Mouse (Mus musculus) CH12.LX (cell line): ENCODE data around the gene Pygm. TPM values are rescaled to one million over a fixed set of nuclear protein-coding genes. Genes with fewer than 3 reads are reported as not detected.

ENCODE experiments used
- DNase-seq: peaks from one replicate; pipeline ENCODE4 v3.0.0-alpha.2; 2013; ENCODE audit errors: extremely low read depth
- H3K27ac ChIP-seq: 2 replicates; pipeline ENCODE4 v1.5.1; 2012; ENCODE audit warnings: low read depth, mild to moderate bottlenecking, control low read depth, moderate library complexity; ENCODE audit not compliant: insufficient read depth
- H3K27me3 ChIP-seq: replicated peaks from 2 replicates; pipeline ENCODE3; 2012; ENCODE audit warnings: inconsistent platforms
- H3K36me3 ChIP-seq, 2 experiments: replicated peaks in 1 of 2; 2 replicates each; pipeline versions ENCODE3 to v1.6.1; 2012; ENCODE audit warnings: inconsistent platforms in 1 of 2, low read length in 1 of 2, mild to moderate bottlenecking in 1 of 2, mixed read lengths in 1 of 2, moderate library complexity in 1 of 2; ENCODE audit not compliant: control insufficient read depth in 1 of 2, insufficient read depth in 1 of 2
- H3K4me1 ChIP-seq, 2 experiments: 2 replicates each; pipeline ENCODE4 v1.6.1; 2012; ENCODE audit warnings: inconsistent platforms in 1 of 2, moderate library complexity in 1 of 2; ENCODE audit not compliant: insufficient read depth in 2 of 2, control insufficient read depth in 1 of 2
- H3K4me2 ChIP-seq: 2 replicates; pipeline ENCODE4 v1.6.1; 2012; ENCODE audit warnings: low read depth, mild to moderate bottlenecking, control low read depth; ENCODE audit not compliant: poor library complexity, insufficient read depth, severe bottlenecking
- H3K4me3 ChIP-seq, 3 experiments: fragments of 150-350 bp in 1 of 3; sonication (generic) in 1 of 3; replicated peaks in 1 of 3; 2 replicates each; pipeline versions ENCODE3 to v1.5.1; 2011 to 2012; ENCODE audit warnings: low read depth in 2 of 3, low read length in 2 of 3, mild to moderate bottlenecking in 2 of 3, moderate library complexity in 2 of 3, control low read depth in 1 of 3, improper control_type of control experiment in 1 of 3, inconsistent platforms in 1 of 3, mixed read lengths in 1 of 3; ENCODE audit not compliant: poor library complexity in 1 of 3
- H3K79me2 ChIP-seq: replicated peaks from 2 replicates; pipeline ENCODE4 v1.6.1; 2012; ENCODE audit warnings: mild to moderate bottlenecking, moderate library complexity; ENCODE audit not compliant: control insufficient read depth, poor library complexity, insufficient read depth, severe bottlenecking; ENCODE audit errors: extremely low read depth
- H3K9ac ChIP-seq: 2 replicates; pipeline ENCODE4 v1.6.1; 2012; ENCODE audit warnings: low read depth, mild to moderate bottlenecking, control low read depth, moderate library complexity; ENCODE audit not compliant: insufficient read depth
- H3K9me3 ChIP-seq: replicated peaks from 2 replicates; pipeline ENCODE3; 2012; ENCODE audit warnings: low read length, inconsistent platforms, mixed read lengths
- BHLHE40 ChIP-seq: IDR thresholded peaks from 2 replicates; pipeline ENCODE4 v1.6.1; 2011; ENCODE audit warnings: mild to moderate bottlenecking, low read depth, low read length, improper control_type of control experiment
- CHD1 ChIP-seq: IDR thresholded peaks from 2 replicates; pipeline ENCODE4 v1.6.1; 2012; ENCODE audit warnings: low read depth, low read length, improper control_type of control experiment, inconsistent platforms
- CHD2 ChIP-seq: IDR thresholded peaks from 2 replicates; pipeline ENCODE4 v1.6.1; 2011; ENCODE audit warnings: low read length, improper control_type of control experiment
- CTCF ChIP-seq, 2 experiments: IDR thresholded peaks in 1 of 2; conservative IDR thresholded peaks in 1 of 2; 2 replicates each; pipeline ENCODE4 v1.5.1; 2011 to 2012; ENCODE audit warnings: low read depth in 2 of 2, low read length in 2 of 2, improper control_type of control experiment in 1 of 2, inconsistent platforms in 1 of 2, mild to moderate bottlenecking in 1 of 2, moderate library complexity in 1 of 2
- E2F4 ChIP-seq: IDR thresholded peaks from 2 replicates; pipeline ENCODE4 v1.6.1; 2011; ENCODE audit warnings: low read depth, low read length, improper control_type of control experiment; ENCODE audit not compliant: insufficient replicate concordance
- ELF1 ChIP-seq: IDR thresholded peaks from 2 replicates; pipeline ENCODE4 v1.6.1; 2014; ENCODE audit warnings: low read depth, mild to moderate bottlenecking, inconsistent platforms, low read length, improper control_type of control experiment
- ETS1 ChIP-seq: conservative IDR thresholded peaks from 2 replicates; pipeline ENCODE4 v1.6.1; 2012; ENCODE audit warnings: low read depth, mild to moderate bottlenecking, inconsistent platforms, low read length, improper control_type of control experiment, moderate library complexity
- GABPA ChIP-seq: IDR thresholded peaks from 2 replicates; pipeline ENCODE4 v1.6.1; 2012; ENCODE audit warnings: low read depth, low read length, improper control_type of control experiment, inconsistent platforms; ENCODE audit not compliant: insufficient replicate concordance
- HCFC1 ChIP-seq: IDR thresholded peaks from 2 replicates; pipeline ENCODE4 v1.6.1; 2012; ENCODE audit warnings: low read depth, mild to moderate bottlenecking, inconsistent platforms, low read length, improper control_type of control experiment
- IRF4 ChIP-seq: IDR thresholded peaks from 2 replicates; pipeline ENCODE4 v1.6.1; 2014; ENCODE audit warnings: low read depth, mild to moderate bottlenecking, inconsistent platforms, low read length, improper control_type of control experiment
- MAFK ChIP-seq: IDR thresholded peaks from 2 replicates; pipeline ENCODE4 v1.6.1; 2011; ENCODE audit warnings: low read length, improper control_type of control experiment; ENCODE audit not compliant: insufficient replicate concordance
- MAX ChIP-seq: IDR thresholded peaks from 2 replicates; pipeline ENCODE4 v1.6.1; 2011; ENCODE audit warnings: low read length, improper control_type of control experiment
- MAZ ChIP-seq: IDR thresholded peaks from 2 replicates; pipeline ENCODE4 v1.6.1; 2012; ENCODE audit warnings: low read depth, mild to moderate bottlenecking, inconsistent platforms, low read length, improper control_type of control experiment, moderate library complexity
- MEF2A ChIP-seq: IDR thresholded peaks from 2 replicates; pipeline ENCODE4 v1.6.1; 2014; ENCODE audit warnings: low read depth, mild to moderate bottlenecking, inconsistent platforms, low read length, improper control_type of control experiment, borderline replicate concordance
- POLR2A ChIP-seq: IDR thresholded peaks from 2 replicates; pipeline ENCODE4 v1.6.1; 2011; ENCODE audit warnings: low read depth, mild to moderate bottlenecking, improper control_type of control experiment, low read length
- POLR2AphosphoS2 ChIP-seq: IDR thresholded peaks from 2 replicates; pipeline ENCODE4 v1.6.1; 2011; ENCODE audit warnings: low read depth, low read length, improper control_type of control experiment
- RAD21 ChIP-seq: IDR thresholded peaks from 2 replicates; pipeline ENCODE4 v1.6.1; 2011; ENCODE audit warnings: low read depth, mild to moderate bottlenecking, low read length, improper control_type of control experiment, moderate library complexity
- RCOR1 ChIP-seq: conservative IDR thresholded peaks from 2 replicates; pipeline ENCODE4 v1.6.1; 2012; ENCODE audit warnings: low read depth, mild to moderate bottlenecking, inconsistent platforms, low read length, improper control_type of control experiment
- TCF12 ChIP-seq: IDR thresholded peaks from 2 replicates; pipeline ENCODE4 v1.6.1; 2014; ENCODE audit warnings: low read depth, mild to moderate bottlenecking, inconsistent platforms, low read length, improper control_type of control experiment
- UBTF ChIP-seq: IDR thresholded peaks from 2 replicates; pipeline ENCODE4 v1.6.1; 2012; ENCODE audit warnings: low read depth, mild to moderate bottlenecking, inconsistent platforms, low read length, improper control_type of control experiment, moderate library complexity
- USF1 ChIP-seq: IDR thresholded peaks from 2 replicates; pipeline ENCODE4 v1.6.1; 2014; ENCODE audit warnings: low read depth, mild to moderate bottlenecking, inconsistent platforms, low read length, improper control_type of control experiment
- ZC3H11A ChIP-seq: IDR thresholded peaks from 2 replicates; pipeline ENCODE4 v1.6.1; 2012; ENCODE audit warnings: low read depth, mild to moderate bottlenecking, inconsistent platforms, low read length, improper control_type of control experiment
- ZKSCAN1 ChIP-seq: IDR thresholded peaks from 2 replicates; pipeline ENCODE4 v1.6.1; 2012; ENCODE audit warnings: low read depth, inconsistent platforms, low read length, improper control_type of control experiment, borderline replicate concordance
- dilution Hi-C: fragments of 300-500 bp; cut with MboI; formaldehyde crosslinking; loops from 2 replicates; pipeline ENCODE4 v1.14.3; 2020; ENCODE audit warnings: low sequenced_read_pairs; ENCODE audit not compliant: extremely low pct_unique_long_range_greater_than_20kb, extremely low pct_ligation_motif_present
- in situ Hi-C: fragments of 300-500 bp; cut with MboI; formaldehyde crosslinking; loops from 3 replicates; pipeline ENCODE4 v1.14.3; 2019; ENCODE audit warnings: low sequenced_read_pairs, low pct_ligation_motif_present, low pct_unique_long_range_greater_than_20kb, mixed read lengths
- polyA plus RNA-seq: library from polyadenylated mRNA; unstranded; fragments of >175 nt; gene quantifications from 2 replicates; pipeline ENCODE4 v1.2.1, GENCODE M21; 2012; ENCODE audit warnings: low read depth; ENCODE audit not compliant: insufficient read length
- total RNA-seq, 2 experiments: library from RNA; depleted of rRNA; stranded (reverse); fragments of 300-350 nt in 1 of 2; fragments of >200 nt in 1 of 2; gene quantifications; 2 replicates each; pipeline ENCODE4 v1.2.3; 2012 to 2014

Gene Pygm
- total and polyA plus RNA-seq, 3 experiments = 0.32 to 2.0 (median 0.47) TPM

- H3K9ac ChIP-seq = no peak overlapping the region
- H3K27me3 ChIP-seq = no peaks in the 10 kb centered on the region
- H3K79me2 ChIP-seq = no peaks in the 10 kb centered on the region
- dilution Hi-C loops (no loop called here), in situ Hi-C loops (loop anchor here (5.0 kb wide), 1 partner anchor 52 kb away; no protein-coding TSS in a partner anchor)
- H3K27ac ChIP-seq = no peak overlapping the region
- no peak overlapping the region for H3K4me3 ChIP-seq
- H3K36me3 ChIP-seq = peaks cover 0 to 39% of the 10 kb centered on the region in 2 experiments
- no peak for DNase-seq
- no peak overlapping the region for H3K4me2 ChIP-seq
- no peaks in the 10 kb centered on the region for H3K9me3 ChIP-seq
- TF ChIP-seq POLR2A (no peak), ZC3H11A (no peak), MAZ (no peak), CHD1 (no peak), MAFK (no peak), CTCF (conservative IDR thresholded peaks at IDR 0.05 in 1 of 2, IDR thresholded peaks at IDR 0.05 in 1 of 2; ENCODE audit: low read depth in 2 of 2, low read length in 2 of 2) (no peak), ELF1 (no peak), POLR2AphosphoS2 (no peak), ETS1 (no peak), CHD2 (no peak), TCF12 (no peak), IRF4 (no peak), USF1 (no peak)
- peaks cover 2 to 45% of the 10 kb centered on the region in 2 experiments for H3K4me1 ChIP-seq
Measured at GRCm38 (mm10) chr19:6405433-6405832, 21.2 kb downstream of the Pygm start.

GRCm38 (mm10) chr19:6407109-6407508, 22.9 kb downstream of the Pygm start:
- H3K4me3 ChIP-seq = no peak overlapping the region
- in situ Hi-C loops = loop anchor here (5.0 kb wide), 1 partner anchor 50 kb away; no protein-coding TSS in a partner anchor
- peaks cover 0 to 39% of the 10 kb centered on the region in 2 experiments for H3K36me3 ChIP-seq
- H3K4me2 ChIP-seq = no peak overlapping the region
- H3K27me3 ChIP-seq = no peaks in the 10 kb centered on the region
- H3K27ac ChIP-seq = no peak overlapping the region
- H3K9ac ChIP-seq = no peak overlapping the region
- TF ChIP-seq HCFC1 = no peak
- TF ChIP-seq CTCF (conservative IDR thresholded peaks at IDR 0.05 in 1 of 2, IDR thresholded peaks at IDR 0.05 in 1 of 2; ENCODE audit: low read depth in 2 of 2, low read length in 2 of 2) = no peak
- TF ChIP-seq RCOR1 = no peak
- no peak for TF ChIP-seq ELF1
- TF ChIP-seq GABPA = no peak
- TF ChIP-seq BHLHE40 = no peak
- no peak for TF ChIP-seq ZKSCAN1
- TF ChIP-seq POLR2A = no peak
- TF ChIP-seq E2F4 = no peak
- TF ChIP-seq RAD21 = no peak
- no peak for TF ChIP-seq MEF2A
- no peak for TF ChIP-seq USF1
- no peak for TF ChIP-seq ETS1
- TF ChIP-seq UBTF = no peak
- TF ChIP-seq MAX = no peak
- dilution Hi-C loops = no loop called here
- DNase-seq = no peak
- H3K4me1 ChIP-seq = peaks cover 0 to 31% of the 10 kb centered on the region in 2 experiments; a peak in 2 of 4 replicates
- no peaks in the 10 kb centered on the region for H3K79me2 ChIP-seq
- H3K9me3 ChIP-seq = no peaks in the 10 kb centered on the region
